Mouse (Mus musculus): ENCODE results near the gene Nfatc2.

The Nfatc2 gene

DNA sequence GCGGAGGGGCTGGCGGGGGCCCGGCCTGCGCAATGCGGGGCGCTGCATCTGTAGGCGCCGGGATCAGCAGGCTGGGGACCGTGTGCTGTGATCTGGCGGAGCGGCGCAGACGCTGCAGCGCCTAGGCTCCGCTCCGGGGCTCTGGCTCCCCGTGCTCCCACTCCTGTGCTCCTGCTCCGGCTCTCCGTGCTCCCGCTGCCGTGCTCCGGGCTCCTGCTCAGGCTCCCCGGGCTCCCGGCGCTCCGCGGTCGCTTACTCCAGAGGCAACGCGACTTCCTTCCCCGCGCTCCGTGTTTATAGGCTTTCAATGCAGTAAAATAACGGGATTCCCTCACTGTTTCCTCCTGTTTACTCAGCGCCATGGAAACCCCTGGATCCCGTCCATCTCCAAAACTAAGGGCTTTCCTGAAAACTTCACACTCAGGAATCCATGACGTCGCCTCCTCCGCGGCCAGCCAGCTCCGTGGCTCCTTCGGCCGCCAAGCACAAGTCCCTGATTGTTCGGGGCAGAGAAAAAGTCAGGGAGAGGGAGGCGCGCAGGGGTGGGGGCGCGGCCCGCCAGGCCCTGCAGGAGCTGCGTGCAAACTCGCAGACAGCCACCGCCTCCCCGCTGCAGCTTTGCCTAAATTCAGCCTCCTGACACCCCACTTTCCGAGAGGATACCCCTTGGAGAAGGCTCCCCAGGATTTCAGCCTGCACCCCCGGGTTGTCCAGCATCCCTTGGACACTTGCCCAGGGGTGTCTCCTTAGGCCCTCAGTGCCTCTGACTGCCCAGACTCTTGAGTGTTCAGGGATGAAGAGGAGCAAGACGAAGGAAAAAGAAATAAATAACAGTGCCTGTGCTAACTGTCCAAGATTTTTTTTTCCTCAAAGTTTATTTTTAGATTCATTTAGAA lies at the start of gene Nfatc2:
Gene Nfatc2, minus strand, starts transcription at position 167 of the 896 bp plus-strand sequence.
- peak; percentile 76 for DNase-seq

DNA sequence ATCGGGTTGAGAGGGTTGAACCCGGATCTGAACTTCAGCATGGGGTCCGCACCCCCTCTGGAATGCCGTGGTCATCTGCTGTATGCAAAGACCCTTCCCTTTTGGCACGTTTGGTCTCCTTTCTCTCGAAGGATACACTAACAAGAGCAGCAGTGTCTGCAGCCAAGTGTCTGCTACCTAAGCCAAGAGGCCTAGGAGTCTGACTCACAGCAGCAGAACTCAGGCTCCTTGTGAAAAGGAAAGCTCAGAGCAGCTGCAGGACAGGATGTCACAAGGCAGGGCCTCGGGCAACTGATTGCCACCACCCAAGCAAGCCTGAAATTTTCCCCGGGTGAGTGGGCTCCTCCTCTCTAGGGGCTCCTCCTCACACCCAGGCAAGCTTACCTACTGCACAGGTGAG lies 46.7 kb upstream of the Nfatc2 start:
- DNase-seq, result no peak

DNA sequence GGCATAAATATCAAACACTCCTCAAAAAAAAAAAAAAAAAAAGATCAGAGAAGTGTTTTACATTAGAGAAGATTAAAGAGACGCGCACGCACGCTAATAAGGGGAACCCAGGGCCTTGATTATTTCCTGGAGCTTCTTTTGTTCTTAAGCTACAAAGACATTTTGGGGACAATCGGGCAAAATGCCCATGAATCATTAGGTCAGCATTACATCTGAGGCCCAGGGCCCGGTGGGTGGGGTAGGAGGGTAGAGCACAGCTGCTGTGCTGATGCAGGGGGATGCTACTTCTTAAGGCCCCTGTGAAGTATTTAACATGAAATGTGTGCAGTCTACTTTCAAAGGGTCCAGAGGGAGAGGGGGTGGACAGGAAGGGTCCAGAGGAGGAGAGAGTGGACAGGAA lies 43.4 kb upstream of the Nfatc2 start:
- no peak for DNase-seq

DNA sequence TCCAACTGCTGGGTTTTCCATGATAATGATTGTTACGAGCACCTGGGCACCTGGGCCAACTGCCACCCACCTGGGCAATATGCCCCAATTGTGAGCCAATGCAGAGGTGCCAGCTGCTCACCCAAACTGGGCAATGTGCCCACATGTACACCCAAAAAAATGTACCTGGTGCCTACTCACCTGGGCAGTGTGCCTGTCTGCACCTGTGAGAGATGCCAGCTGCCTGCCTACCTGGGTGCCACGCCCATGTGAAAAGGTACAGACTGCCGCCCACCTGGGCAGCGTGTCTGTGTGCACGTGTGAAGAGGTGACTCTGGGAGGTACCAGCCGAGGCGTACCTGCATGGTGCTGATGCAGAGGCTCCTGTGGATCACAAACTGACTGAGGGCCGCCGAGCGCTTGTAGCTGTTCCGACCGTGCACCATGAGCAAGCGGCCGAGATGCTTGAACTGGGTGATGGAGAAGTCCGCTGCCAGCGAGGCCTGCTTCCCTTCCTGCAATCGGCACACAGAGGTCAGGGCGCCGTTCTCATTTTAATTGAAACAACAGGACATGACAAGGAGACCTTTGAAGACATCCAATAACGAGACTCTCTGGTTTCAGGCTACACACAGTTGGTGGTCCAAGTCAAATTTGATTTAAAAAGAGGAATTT lies 42.2 kb upstream of the Nfatc2 start:
- DNase-seq, result no peak

DNA sequence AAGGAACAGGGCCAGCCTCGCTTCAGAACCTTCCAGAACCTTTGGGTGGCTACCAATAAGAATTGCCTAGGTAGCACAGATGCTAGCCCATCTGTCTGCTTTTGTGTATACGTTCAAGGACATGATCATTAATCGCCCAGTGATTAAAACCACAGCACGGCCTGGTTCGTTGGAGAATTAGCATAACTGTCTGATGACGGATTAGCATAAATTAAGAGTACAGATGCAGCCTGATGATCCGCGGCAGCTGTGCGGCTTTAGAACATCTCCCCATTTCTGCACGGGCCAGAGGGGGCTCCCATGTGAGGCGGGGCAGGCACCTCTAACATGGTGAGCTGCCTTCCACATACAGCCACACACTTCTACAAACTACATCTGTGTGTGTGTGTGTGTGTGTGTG lies 40.7 kb upstream of the Nfatc2 start:
- no peak for DNase-seq

DNA sequence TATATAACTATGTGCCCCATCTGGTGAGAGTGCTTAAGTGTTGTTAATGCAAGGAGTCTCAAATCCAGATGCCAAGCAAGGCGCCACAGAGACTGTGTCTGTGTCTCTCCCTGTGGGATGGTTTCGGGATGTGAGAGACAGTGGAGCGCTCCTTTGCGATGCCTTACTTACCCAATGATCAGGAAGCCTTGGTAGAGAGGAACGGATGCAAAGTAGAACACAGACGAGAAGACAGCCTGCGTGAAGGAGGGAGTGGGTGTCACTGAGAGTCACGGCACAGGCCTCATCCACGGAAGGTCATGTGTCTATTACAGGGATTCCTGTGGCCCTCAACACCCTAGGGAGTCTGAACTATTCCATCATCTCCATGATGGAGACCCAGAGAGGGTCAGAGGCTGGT lies 39.0 kb upstream of the Nfatc2 start:
- no peak for DNase-seq

DNA sequence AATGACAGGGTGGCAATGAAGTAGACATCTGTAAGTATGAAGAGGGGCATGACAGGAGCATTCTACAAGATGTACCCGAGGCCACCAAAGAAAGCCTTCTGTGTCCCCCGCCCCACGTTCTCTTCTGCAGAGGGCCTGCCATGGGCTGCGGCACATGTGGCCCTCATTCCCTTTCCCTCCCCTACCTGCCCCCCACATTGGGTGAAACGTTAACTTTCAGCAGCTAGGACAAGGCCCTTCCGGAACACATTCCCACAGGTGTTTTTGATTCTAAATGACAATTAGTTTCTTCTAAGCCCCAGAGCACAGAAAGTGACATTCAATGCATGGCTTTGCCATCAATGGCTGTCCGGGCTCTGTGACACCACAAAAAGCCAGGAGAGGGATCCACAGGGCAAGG lies 33.4 kb upstream of the Nfatc2 start:
- DNase-seq, result no peak

DNA sequence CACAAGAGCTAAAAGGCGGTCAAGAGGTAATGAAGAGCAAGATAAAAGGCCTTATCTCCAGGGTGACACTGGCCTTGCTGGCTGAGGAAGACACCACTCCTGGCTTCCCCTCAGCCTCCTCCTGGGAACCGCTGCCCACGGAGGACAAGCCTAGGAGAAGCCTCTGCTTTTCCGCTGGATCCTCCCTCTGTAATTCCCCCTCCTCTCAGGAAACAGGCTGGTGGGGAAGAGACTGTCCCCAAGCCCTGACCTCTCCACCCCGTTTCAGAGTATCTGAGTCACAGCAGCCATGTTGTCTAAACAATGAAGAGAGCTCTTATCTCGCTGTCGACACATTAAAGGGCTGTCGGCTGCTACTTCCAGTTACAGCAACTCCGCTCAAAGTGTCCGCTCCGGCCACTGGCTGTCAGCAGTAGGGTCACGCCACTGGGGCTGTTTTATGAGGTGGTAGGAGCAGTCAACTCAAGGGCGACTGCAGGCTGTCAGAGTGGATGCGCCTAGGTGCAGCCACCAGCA lies 31.9 kb upstream of the Nfatc2 start:
- no peak for DNase-seq

DNA sequence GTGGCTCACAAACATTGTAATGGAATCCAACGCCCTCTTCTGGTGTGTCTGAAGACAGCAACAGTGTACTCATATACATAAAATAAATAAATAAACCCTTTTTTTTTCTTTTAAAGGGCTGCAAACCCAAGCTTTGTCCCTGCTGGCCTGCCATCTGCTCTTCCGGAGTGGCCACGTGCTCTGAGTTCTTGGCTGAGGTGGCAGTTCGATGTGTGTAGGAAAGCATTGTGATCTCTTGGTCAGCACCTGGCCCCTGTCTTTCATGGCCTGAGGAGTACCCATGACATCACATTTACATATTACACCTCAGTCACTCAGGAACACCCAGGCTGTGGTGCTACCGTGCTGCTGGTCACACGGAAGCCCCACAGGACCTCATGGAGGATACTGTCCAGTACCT lies 31.1 kb upstream of the Nfatc2 start:
- no peak for DNase-seq

DNA sequence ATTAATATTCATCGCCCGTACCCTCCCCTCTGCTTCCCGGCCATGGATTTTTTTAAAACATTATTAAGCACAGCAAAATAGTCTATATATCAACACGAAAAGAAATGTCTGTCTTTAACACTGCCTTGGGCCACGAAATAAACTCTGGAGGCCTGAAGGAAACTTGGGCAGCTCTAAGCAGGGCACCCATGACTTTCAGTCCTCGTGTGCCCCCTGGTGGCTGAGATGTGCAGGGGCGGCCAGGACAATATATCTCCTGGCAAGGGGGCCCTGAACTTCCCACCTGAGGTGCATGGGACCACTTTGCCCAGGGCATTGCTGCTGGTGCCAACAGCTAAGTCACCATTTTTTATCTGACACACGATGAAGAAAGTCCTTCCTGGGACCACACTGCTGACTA lies 27.3 kb upstream of the Nfatc2 start:
- DNase-seq, result peak; percentile 86

DNA sequence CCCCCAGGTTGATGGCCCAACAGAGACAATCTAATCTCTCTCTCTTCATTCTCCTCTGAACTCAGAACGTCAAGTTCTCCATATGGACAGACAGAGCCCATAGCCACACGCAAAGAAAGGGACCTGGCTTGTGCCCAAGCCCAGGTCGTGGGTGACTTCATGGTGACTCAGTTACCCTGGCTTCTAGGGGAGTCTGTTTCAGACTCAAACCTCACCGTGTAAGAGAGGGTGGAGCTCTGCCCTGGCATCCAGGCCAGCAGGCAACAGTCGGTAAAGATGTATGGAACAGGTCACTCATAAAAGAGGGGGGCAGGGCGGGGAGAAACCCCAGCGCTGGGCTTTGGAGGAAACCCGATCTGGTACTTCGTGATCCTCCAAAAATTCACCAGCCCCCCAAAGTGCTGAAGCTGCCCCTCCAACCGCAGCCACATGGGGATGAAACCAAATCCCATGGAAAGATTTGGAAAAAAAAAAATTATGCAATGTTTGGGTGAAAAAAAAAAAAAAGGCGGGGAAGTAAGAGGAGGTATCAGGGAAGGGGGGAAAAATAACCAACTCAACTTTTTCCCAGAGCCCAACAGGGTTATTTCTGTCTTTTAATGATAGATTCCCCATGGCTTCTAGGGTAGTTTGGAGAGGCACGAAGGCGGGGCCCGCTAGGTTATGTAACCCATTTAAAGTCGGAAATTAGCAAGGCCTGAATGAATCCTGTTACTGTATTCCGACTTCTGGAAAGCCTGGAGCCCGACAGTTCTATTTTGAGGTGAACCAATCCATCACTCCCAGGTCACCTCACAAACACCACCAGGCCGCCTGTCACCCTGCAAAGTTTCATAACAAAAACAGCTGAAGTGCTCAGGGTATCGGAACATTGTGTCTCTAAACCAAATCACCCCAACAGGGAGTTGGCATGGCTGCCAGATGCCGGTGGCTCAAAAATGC lies 26.6 kb upstream of the Nfatc2 start:
- no peak for DNase-seq

DNA sequence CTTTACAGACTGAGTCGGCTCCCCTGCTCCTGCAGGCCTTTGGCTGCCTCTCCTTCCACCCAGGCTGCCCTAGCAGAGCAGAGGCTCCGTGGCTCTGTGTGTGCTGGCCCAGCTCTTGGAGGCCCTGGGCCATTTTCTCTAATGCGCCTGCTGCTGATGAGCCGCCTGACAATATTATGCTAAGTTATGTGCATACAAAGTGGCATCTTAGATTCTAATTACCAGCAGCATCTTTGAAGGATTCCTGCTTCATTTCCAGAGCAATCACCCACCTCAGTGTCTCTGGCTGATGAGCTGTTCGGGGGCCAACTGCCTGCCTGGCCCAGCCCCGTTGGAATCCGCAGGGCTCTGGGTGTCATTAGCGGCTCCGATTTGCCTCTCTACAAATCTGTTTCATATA lies 24.9 kb upstream of the Nfatc2 start:
- DNase-seq, result no peak

DNA sequence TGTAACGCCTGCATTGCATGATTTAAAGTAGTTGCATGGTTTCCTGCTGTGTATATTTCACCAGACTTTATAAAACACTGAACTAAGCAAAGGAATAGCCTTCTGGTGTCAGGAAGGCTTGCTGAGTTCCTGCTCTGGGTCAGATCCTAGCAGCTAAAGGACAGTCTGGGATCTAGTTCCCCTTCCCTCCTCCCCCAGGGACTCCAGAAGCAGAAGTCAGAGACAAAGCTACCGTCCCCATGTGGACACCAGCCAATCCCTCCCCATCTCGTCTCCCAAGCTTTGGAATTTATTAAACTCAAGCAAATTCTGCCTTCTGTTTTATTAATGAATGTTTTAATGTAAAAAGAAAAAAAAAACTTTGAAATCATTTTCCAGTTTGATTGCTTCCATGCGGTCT lies 23.6 kb upstream of the Nfatc2 start:
- no peak for DNase-seq

DNA sequence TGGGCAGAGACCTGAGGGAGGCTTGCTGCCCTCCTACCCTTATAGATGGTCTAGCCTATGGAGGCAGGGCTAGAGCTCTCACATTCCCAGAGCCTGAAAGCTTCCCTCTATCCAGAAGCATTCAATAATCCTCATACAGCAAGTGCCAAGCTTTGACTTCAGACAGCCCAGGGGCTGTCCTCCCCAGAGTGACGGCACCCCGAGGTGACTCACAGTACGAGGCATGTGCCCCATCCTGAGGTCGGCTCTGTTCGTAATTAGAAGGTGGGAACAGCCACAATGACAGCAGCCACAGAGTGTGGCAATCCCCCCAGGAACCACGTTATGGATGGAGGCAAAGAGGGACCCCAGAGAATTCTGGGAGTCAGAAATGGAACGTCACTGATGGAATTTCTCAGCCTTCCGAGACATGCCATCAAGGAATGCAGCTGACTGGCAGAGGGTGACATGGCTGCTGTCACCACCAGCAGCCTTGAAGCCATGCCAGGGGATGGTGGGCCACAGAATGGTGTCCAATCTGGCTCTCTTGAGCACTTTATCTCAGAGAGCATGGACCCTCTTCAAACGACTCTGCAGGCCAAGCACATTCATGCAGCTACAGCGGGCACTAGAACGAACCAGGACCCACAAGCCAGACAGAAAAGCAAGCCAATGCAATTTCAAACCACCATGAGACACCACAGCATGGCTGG lies 19.8 kb upstream of the Nfatc2 start:
- DNase-seq, result no peak

DNA sequence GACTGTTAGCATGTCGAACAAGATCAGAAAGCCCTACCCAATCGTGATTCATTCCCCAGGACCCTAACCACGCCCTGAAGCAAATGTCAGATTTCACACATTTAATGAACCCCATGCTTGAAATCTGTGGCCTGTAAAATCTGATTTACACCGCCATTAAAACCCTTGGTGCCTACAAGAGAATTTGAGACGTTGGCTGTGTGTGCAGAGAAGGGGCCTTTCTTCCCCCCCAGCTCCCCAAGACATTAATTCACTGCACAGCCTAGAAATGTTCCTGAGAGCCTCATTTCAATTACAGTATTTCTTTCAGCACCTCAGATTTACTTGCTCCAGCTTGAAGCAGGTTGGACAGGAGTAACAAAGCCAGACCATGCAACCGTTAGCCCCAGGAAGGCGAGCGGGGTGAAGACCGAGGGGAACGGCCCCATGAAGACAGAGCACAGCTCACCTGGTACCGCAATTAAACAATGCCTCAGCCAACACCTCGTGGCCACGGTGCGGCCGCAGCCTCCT lies 16.8 kb upstream of the Nfatc2 start:
- DNase-seq, result no peak

DNA sequence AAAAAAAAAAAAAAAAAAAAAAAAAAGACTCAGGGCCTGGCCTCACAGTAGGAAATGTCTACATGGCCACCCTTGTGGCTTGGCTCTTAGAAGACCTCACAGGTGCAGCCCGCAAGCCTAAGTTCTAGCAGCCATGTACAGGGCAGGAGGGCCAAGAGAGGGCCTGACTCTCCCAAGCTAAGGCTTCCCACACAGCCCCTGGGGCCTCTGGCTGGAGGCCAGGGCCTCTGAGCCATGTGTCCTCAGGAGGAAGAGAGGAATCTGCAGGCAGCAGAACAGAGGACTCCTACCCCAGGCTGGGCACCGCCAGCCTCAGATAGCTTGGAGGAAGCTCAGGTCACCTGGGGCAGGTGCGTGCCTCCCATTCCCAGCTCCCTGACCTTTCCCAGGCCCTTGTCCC lies 13.7 kb upstream of the Nfatc2 start:
- DNase-seq, result no peak

DNA sequence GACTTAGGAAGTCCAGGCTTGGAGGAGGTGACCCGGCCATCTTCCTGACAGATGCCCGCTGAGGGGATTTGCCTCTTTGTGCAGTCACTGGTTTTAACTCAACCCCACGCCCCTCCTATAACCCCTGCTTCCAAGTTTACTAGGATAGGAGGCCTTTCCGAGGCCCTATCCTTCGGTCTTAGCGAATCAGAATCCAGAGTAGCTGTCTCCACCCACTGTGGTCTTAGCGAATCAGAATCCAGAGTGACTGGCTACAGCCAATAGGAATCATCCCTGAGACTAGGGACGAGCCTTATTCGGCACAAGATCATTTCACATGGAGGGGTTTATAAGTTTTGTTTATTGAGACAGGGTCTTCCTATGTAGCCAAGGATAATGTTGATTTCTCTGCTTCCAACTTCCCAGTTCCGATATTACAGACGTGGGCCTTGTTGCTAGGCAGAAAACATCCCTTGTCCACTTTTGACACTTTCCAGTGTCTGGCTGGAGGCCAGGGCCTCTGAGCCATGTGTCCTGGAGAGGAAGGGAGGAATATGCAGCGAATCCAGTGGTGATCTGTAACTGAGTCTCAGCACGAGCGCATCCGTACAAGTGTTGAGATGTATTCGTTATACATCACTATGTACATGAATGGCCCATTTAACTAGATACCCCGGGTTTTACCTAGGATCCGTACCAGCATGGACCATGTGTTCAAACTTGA lies 12.9 kb upstream of the Nfatc2 start:
- DNase-seq, result no peak

DNA sequence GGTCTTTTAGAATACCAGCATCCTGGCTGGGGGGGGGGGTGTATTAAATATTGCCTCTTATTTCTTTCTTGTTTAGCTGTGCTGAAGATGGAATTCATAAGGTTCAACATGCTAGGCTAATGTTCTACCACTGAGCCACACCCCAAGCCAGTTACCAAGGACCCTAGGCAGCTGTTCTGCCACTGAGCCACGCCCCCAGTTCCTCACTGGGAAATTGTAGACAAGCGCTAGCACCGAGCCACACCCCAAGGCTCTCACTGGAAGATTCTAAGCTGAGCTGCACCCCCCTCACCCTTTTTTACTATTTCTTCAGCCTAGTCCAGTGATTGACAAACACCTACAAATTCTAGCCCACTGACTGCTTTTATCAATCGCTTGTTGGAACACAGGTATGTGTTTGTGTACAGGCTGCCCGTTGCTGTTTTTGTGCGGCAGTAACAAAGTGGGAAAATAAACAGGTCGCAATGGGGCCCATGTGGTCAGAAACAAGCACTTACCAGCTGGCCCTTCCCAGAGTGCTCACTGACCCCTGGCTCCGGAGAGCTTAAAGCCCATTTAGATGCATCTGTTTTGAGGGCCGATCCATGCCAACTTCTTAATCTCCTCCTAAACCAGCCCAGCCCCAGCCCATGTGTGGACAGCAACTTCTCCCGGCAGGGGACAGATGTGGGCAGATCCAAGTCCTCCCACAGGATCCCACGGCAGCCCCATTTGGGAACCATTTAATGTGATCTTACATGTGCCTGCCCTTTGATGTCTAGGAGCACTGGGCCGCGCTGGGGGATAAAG lies 11.8 kb upstream of the Nfatc2 start:
- DNase-seq, result no peak

DNA sequence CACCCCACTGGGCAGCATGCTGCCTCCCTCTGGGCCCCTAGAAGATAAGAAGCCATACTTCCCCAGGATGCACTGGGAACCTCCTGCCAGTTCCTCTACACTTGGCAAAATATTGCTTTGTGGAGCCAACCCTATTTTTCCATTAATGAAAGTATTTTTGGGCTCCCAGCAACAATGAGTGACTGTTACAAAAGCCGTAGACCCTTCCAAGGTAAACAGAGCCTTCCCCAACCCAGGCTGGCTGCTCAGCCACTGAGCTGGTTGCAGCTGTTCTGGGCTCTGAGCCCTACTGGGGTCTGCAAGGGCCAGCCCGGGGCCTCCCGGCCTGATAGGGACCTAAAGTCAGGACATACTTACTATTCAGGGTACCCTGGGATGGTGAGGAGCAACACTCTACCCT lies 9.5 kb upstream of the Nfatc2 start:
- no peak for DNase-seq

DNA sequence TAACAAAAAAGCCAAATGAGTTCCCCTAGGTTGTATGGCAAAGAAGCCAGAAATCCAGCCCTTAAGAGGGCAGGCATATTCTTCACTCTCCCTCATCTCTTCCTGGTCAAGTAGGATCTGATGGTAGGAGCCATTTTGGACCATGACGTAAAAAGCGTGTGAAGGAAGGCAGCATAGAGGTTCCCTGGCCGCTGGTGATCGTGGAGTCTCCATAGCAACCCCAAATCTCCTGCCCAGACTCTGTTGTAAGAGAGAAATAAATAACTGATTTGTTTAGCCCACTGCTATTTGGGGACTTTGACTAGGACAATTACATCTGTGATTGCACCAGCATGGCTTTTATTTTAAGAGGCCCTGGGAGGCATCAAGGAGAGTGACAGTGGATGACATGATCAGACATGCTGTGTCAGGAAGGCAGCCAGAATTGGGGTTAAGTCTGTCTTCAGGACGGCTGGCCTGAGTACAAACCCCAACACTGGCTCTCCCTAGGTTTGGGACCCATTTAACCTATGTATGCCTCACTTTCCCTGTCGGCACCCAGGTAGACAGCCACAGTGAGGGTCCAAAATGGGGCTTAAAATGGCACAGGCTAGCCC lies 8.3 kb upstream of the Nfatc2 start:
- DNase-seq, result no peak

Measured in right cerebral cortex, postnatal 14 days (tissue).